Mouse (Mus musculus): ENCODE results near the gene Ghrl.
"Not testable (repeated sequence)": the region's sequence is repeated elsewhere in the genome, so short reads cannot be mapped to it uniquely, and the experiment has no call there.

Gene Ghrl

GRCm38 (mm10) chr6:113696582-113697221 is 23.0 kb downstream of the Ghrl start, which contains the start of gene Tatdn2:
Tatdn2 (plus strand) TSS chr6:113697050.
- peak; percentile 99 for DNase-seq (ENCODE audit: low spot score)

GRCm38 (mm10) chr6:113695766-113696355 is 23.8 kb downstream of the Ghrl start:
- DNase-seq (ENCODE audit: low spot score) = no peak

GRCm38 (mm10) chr6:113695203-113695602 is 24.5 kb downstream of the Ghrl start:
- no peak for DNase-seq (ENCODE audit: low spot score)

GRCm38 (mm10) chr6:113693377-113693776 is 26.3 kb downstream of the Ghrl start:
- DNase-seq (ENCODE audit: low spot score) = no peak

GRCm38 (mm10) chr6:113692661-113693133 is 27.0 kb downstream of the Ghrl start:
- no peak for DNase-seq (ENCODE audit: low spot score)

GRCm38 (mm10) chr6:113691084-113691462 is 28.6 kb downstream of the Ghrl start:
- no peak for DNase-seq (ENCODE audit: low spot score)

GRCm38 (mm10) chr6:113690400-113691083 is 29.1 kb downstream of the Ghrl start:
- peak; percentile 87 for DNase-seq (ENCODE audit: low spot score)

- peak; percentile 75 for DNase-seq (ENCODE audit: low spot score)
Observed at GRCm38 (mm10) chr6:113690008-113690399, 29.7 kb downstream of the Ghrl start.

- no peak for DNase-seq (ENCODE audit: low spot score)
Observed at GRCm38 (mm10) chr6:113686551-113687125, 33.0 kb downstream of the Ghrl start.

- no peak for DNase-seq (ENCODE audit: low spot score)
Observed at GRCm38 (mm10) chr6:113683081-113683825, 36.4 kb downstream of the Ghrl start.

- DNase-seq (ENCODE audit: low spot score) = peak; percentile 87
Observed at GRCm38 (mm10) chr6:113681271-113681670, 38.4 kb downstream of the Ghrl start.

GRCm38 (mm10) chr6:113679993-113680566 is 39.6 kb downstream of the Ghrl start:
- no peak for DNase-seq (ENCODE audit: low spot score)

GRCm38 (mm10) chr6:113678246-113679012 is 41.3 kb downstream of the Ghrl start:
- no peak for DNase-seq (ENCODE audit: low spot score)

GRCm38 (mm10) chr6:113677070-113677734 is 42.5 kb downstream of the Ghrl start:
- DNase-seq (ENCODE audit: low spot score) = no peak

GRCm38 (mm10) chr6:113675991-113676390 is 43.7 kb downstream of the Ghrl start:
- DNase-seq (ENCODE audit: low spot score) = no peak

GRCm38 (mm10) chr6:113675234-113675633 is 44.4 kb downstream of the Ghrl start:
- no peak for DNase-seq (ENCODE audit: low spot score)

GRCm38 (mm10) chr6:113672989-113673388 is 46.7 kb downstream of the Ghrl start:
- no peak for DNase-seq (ENCODE audit: low spot score)

- not testable (repeated sequence) for DNase-seq (ENCODE audit: low spot score)
Observed at GRCm38 (mm10) chr6:113672029-113672428, 47.7 kb downstream of the Ghrl start.

- no peak for DNase-seq (ENCODE audit: low spot score)
Observed at GRCm38 (mm10) chr6:113669821-113670220, 49.9 kb downstream of the Ghrl start.
